Mouse (Mus musculus) E14TG2a.4 (cell line): ENCODE results near the gene Ddah2.

Experiments
- CTCF ChIP-seq: conservative IDR thresholded peaks from 2 replicates; pipeline ENCODE4 v1.5.1; 2014; ENCODE audit warnings: low read length
- NANOG ChIP-seq: IDR thresholded peaks from 2 replicates; pipeline ENCODE4 v1.6.1; 2014; ENCODE audit warnings: borderline replicate concordance, low read length, mixed read lengths
- POU5F1 ChIP-seq: IDR thresholded peaks from 2 replicates; pipeline ENCODE4 v1.6.1; 2014; ENCODE audit warnings: low read length, borderline replicate concordance

- TF ChIP-seq CTCF = no peak
- no peak for TF ChIP-seq NANOG
- no peak for TF ChIP-seq POU5F1
Measured at GRCm38 (mm10) chr17:35077786-35078233, 19.0 kb downstream of the Ddah2 start, which contains the start of gene Ly6g6d.
